Mouse (Mus musculus) G1E (cell line): ENCODE measurements at regions not wholly inside any gene's neighbourhood (a gene's known extent, or its start where the extent isn't known, plus 50 kb on each side); places are given as distances from the start of the nearest gene placed in this dataset.

ENCODE experiments used
- ATAC-seq: 2 replicates; pipeline ENCODE4 v1.8.0; 2016; ENCODE audit warnings: mild to moderate bottlenecking; ENCODE audit not compliant: insufficient number of reproducible peaks, poor library complexity, low FRiP score, severe bottlenecking; ENCODE audit errors: extremely low read depth
- DNase-seq: peaks from one replicate; pipeline ENCODE4 v3.0.0; 2012; ENCODE audit warnings: low spot score
- H3K27me3 ChIP-seq: 2 replicates; pipeline ENCODE4 v1.6.1; 2012; ENCODE audit warnings: mild to moderate bottlenecking, low read length, inconsistent platforms; ENCODE audit not compliant: insufficient read depth
- H3K36me3 ChIP-seq: replicated peaks from 2 replicates; pipeline ENCODE3; 2012; ENCODE audit warnings: mild to moderate bottlenecking, inconsistent platforms
- H3K4me1 ChIP-seq: 2 replicates; pipeline ENCODE4 v1.6.1; 2012; ENCODE audit warnings: low read depth, low read length, inconsistent platforms, mixed read lengths; ENCODE audit not compliant: insufficient read depth
- H3K4me3 ChIP-seq: 2 replicates; pipeline ENCODE4 v1.5.1; 2012; ENCODE audit warnings: low read depth, mild to moderate bottlenecking, inconsistent platforms, low read length, moderate library complexity, mixed read lengths
- H3K9me3 ChIP-seq: replicated peaks from 2 replicates; pipeline ENCODE4 v1.6.1; 2012; ENCODE audit warnings: inconsistent platforms
- CTCF ChIP-seq: IDR thresholded peaks from 2 replicates; pipeline ENCODE4 v1.5.1; 2012; ENCODE audit warnings: low read depth, low read length, inconsistent platforms, mixed read lengths
- GATA1 ChIP-seq: IDR thresholded peaks from 2 replicates; pipeline ENCODE4 v1.6.1; 2012; ENCODE audit warnings: borderline replicate concordance, low read length, inconsistent platforms, mixed read lengths
- GATA2 ChIP-seq: IDR thresholded peaks from 2 replicates; pipeline ENCODE4 v1.6.1; 2012; ENCODE audit warnings: low read depth, low read length, inconsistent platforms, borderline replicate concordance
- POLR2AphosphoS5 ChIP-seq: IDR thresholded peaks from 2 replicates; pipeline ENCODE4 v1.6.1; 2012; ENCODE audit warnings: low read depth, low read length, inconsistent platforms; ENCODE audit not compliant: insufficient replicate concordance
- TAL1 ChIP-seq: conservative IDR thresholded peaks from 2 replicates; pipeline ENCODE4 v1.6.1; 2012; ENCODE audit warnings: low read depth, low read length, inconsistent platforms, mixed read lengths

DNA sequence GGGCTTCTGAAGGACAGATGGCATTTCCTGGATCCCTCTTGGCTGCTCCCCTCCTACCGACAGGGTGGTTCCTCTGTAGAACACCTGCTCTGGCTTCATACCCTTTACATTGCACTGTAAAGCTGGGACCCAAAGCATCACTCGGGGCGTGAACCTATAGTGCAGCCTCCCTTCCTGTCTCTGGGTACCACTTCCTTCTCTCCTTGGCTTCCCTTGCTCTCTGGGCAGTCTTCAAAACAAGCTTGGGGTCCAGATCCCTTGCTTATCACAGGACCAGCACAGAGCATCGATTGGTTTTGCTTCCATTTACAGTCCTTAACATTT, 346.4 kb downstream of the Rnf144a start:
- H3K9me3 ChIP-seq = peaks cover 36% of the 10 kb centered on the region
- no peak for DNase-seq
- H3K27me3 ChIP-seq = no peaks in the 10 kb centered on the region
- no peak for ATAC-seq
- H3K4me1 ChIP-seq = no peaks in the 10 kb centered on the region
- H3K36me3 ChIP-seq = no peaks in the 10 kb centered on the region
- no peak for TF ChIP-seq GATA1
- TF ChIP-seq GATA2 = no peak
- no peak for TF ChIP-seq POLR2AphosphoS5
- no peak for TF ChIP-seq TAL1
- TF ChIP-seq CTCF = no peak
- H3K4me3 ChIP-seq = no peak overlapping the region

DNA sequence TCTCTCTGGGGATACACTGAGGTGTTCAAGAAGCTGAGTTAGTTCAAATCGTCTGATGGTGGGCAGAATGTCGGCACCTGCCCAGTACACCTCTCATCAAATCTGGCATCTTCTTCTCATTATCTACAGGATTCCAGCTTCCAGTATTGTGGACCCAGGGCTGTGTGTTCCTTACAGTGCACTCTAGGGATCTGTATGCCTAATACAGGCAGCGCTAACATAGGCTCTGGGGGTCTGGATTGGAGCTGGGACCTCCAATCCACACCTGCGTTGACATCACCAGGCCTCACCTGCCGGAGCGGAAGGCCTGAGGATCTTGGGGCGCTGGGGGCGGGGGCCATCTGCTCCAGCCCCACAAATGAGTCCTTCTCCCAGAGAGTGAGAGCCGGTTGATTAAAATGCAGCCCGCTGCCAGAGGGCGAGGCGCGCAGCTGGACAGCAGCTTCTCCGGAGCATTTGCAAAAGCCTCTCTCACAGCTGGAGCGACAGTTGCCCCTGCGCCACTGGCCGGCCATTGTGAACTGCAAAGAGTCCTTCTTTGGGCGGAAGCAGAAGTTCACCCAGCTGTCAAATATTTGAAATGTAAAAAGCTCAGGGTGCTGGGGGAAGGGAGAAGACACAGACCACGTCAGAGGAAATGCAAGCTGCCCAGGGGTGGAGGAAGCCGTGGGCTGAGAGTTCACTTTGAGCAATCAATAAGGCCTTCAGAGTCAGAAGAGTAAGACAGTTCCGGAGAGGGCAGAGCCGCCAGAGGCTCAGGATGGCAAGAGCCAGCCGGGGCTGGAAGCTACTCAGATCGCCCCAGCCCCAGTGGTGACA, 347.0 kb downstream of the Rnf144a start:
- Histone ChIP-seq H3K4me1 (no peaks in the 10 kb centered on the region), H3K27me3 (no peaks in the 10 kb centered on the region), H3K36me3 (no peaks in the 10 kb centered on the region), H3K4me3 (no peak overlapping the region), H3K9me3 (peaks cover 36% of the 10 kb centered on the region)
- ATAC-seq (no peak), DNase-seq (no peak)
- no peak for TF ChIP-seq POLR2AphosphoS5
- TF ChIP-seq GATA1 = no peak
- TF ChIP-seq GATA2 = no peak
- no peak for TF ChIP-seq CTCF
- TF ChIP-seq TAL1 = no peak

DNA sequence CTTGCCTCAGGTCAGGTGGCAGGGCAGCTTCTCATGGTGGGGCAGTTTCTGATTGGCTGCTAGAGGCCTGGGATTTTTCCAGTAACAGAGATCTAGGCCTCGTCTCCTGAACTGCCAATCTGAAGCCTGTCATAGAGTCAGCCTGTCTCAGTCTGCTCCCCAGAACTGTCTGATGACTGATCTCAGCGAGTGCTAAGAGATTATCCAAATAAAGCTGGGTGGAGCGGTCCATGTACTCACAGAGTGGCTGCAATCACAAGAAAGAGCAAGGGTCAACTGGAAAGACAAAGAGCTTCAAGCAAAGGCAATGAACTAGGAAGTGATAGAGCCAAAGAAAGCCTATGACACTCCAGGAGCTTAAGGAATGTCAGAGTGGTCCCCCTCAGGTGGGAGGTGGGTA, 354.7 kb downstream of the Rnf144a start:
- ATAC-seq (no peak), DNase-seq (no peak)
- no peak for TF ChIP-seq CTCF
- TF ChIP-seq TAL1 = no peak
- no peak for TF ChIP-seq GATA2
- no peak for TF ChIP-seq GATA1
- no peak for TF ChIP-seq POLR2AphosphoS5
- Histone ChIP-seq H3K4me1 (no peaks in the 10 kb centered on the region), H3K9me3 (peaks cover 24% of the 10 kb centered on the region), H3K4me3 (no peak overlapping the region), H3K36me3 (no peaks in the 10 kb centered on the region), H3K27me3 (no peaks in the 10 kb centered on the region)

DNA sequence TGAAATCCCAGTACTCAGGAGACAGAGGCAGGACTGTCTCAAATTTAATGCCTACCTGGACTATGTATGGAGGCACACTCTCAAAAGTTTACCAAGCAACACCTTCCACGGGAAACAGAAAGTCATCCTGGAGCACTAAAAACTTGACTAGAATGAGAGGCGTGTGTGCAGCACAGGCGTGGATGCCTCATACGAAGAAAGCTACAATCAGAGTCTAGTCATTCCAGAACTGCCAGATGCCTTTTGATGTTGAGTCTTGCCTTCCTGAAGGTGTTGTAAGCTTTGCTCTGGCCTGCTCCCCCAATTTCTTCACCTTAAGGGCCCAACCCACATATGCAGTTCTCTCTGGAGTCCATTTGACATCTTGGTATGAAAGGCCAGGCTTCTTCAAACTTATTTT, 356.0 kb downstream of the Rnf144a start:
- Histone ChIP-seq H3K4me1 (no peaks in the 10 kb centered on the region), H3K9me3 (peaks cover 24% of the 10 kb centered on the region), H3K4me3 (no peak overlapping the region), H3K36me3 (no peaks in the 10 kb centered on the region), H3K27me3 (no peaks in the 10 kb centered on the region)
- TF ChIP-seq GATA2 (no peak), GATA1 (no peak), TAL1 (no peak), POLR2AphosphoS5 (no peak), CTCF (no peak)
- ATAC-seq (no peak), DNase-seq (no peak)

DNA sequence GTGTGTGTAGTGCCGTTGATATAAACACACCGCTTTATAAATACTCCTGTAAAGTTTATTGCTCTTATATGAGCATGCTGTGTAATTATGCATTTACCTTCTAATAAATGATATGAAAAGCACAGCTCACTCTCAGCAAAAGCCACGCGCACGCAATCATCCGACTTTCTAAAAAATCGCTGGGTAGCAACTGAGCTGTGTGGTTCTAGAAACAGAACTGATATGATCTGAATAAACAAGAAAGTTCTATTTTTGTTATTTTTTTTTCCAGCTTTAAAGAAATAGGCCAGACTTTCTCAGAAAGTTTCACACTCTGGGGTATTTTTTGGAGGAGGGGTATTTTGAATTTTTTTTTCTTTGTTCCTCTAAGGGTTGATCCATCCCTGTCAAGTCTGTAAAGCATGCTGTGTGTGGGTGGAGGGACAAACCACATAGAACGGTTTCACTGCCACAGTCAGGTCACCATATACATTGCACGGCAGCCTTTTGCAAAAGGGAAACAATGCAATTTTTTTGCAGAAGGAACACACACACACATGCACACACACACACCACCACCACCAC, 357.5 kb downstream of the Rnf144a start:
- H3K4me1 ChIP-seq = no peaks in the 10 kb centered on the region
- peaks cover 19% of the 10 kb centered on the region for H3K9me3 ChIP-seq
- no peak for ATAC-seq
- no peaks in the 10 kb centered on the region for H3K36me3 ChIP-seq
- H3K4me3 ChIP-seq = no peak overlapping the region
- DNase-seq = no peak
- TF ChIP-seq GATA2 (no peak), TAL1 (no peak), POLR2AphosphoS5 (no peak), CTCF (no peak), GATA1 (no peak)
- no peaks in the 10 kb centered on the region for H3K27me3 ChIP-seq

DNA sequence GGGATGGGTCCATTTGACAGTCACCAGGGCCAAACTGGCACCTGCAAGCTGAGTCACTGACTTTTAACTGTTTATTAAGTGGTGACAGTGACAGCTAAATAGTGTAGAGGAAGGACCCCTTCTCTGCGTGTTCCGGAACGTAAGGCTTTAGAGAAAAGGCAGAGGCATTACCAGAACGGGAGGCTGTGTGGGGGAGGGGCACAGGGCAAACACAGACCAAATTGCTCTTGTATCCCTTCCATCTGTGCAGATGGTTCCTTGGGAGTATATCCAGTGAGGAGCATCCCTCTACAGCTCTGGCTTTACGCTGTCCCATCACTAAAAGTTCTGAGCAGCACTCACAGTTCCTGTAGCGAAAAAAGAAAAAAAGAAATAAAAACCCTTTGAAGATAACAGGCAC, 368.1 kb downstream of the Rnf144a start:
- Histone ChIP-seq H3K27me3 (no peaks in the 10 kb centered on the region), H3K9me3 (peaks cover 16% of the 10 kb centered on the region)
- ATAC-seq = no peak

More for the DNA sequence above, 368.1 kb downstream of the Rnf144a start:
- DNase-seq = no peak
- Histone ChIP-seq H3K4me3 (no peak overlapping the region), H3K4me1 (no peaks in the 10 kb centered on the region), H3K36me3 (no peaks in the 10 kb centered on the region)
- TF ChIP-seq GATA2 (no peak), CTCF (no peak), TAL1 (no peak), POLR2AphosphoS5 (no peak), GATA1 (no peak)
